Mouse (Mus musculus) CH12.LX (cell line): ENCODE data around the gene Ccdc93.

Source experiments
- BHLHE40 ChIP-seq: IDR thresholded peaks from 2 replicates; pipeline ENCODE4 v1.6.1; 2011; ENCODE audit warnings: mild to moderate bottlenecking, low read depth, low read length, improper control_type of control experiment
- CTCF ChIP-seq, 2 experiments: IDR thresholded peaks in 1 of 2; conservative IDR thresholded peaks in 1 of 2; 2 replicates each; pipeline ENCODE4 v1.5.1; 2011 to 2012; ENCODE audit warnings: low read depth in 2 of 2, low read length in 2 of 2, improper control_type of control experiment in 1 of 2, inconsistent platforms in 1 of 2, mild to moderate bottlenecking in 1 of 2, moderate library complexity in 1 of 2
- ETS1 ChIP-seq: conservative IDR thresholded peaks from 2 replicates; pipeline ENCODE4 v1.6.1; 2012; ENCODE audit warnings: low read depth, mild to moderate bottlenecking, inconsistent platforms, low read length, improper control_type of control experiment, moderate library complexity
- USF2 ChIP-seq: conservative IDR thresholded peaks from 2 replicates; pipeline ENCODE4 v1.6.1; 2011; ENCODE audit warnings: low read depth, low read length, improper control_type of control experiment
- ZMIZ1 ChIP-seq: IDR thresholded peaks from 2 replicates; pipeline ENCODE4 v1.6.1; 2012; ENCODE audit warnings: low read depth, mild to moderate bottlenecking, inconsistent platforms, low read length, improper control_type of control experiment

DNA sequence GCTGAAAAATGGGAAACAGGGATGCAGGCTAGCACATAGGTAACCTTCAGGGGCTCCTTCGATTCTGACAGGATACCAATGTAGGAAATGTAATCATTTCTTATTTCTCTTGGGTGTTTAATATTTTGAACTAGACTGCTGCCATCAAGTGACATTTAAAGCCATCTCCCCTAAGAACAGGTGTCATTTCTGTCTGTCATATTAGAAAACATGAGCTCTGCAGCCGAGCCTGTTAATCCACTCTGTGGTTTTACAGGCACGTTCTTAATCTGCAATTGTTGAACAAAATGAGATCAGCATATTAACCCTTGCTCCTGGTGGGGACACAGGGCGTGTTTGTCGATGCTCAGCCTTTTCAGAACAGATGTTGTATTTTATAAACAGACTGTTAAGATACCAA is 40.7 kb downstream of the Ccdc93 start:
- TF ChIP-seq CTCF (conservative IDR thresholded peaks at IDR 0.05 in 1 of 2, IDR thresholded peaks at IDR 0.05 in 1 of 2; ENCODE audit: low read depth in 2 of 2, low read length in 2 of 2): no peak
- no peak for TF ChIP-seq ETS1
- TF ChIP-seq ZMIZ1: no peak
- TF ChIP-seq BHLHE40: no peak
- TF ChIP-seq USF2: no peak
